Mouse (Mus musculus) T-helper 1 cell (primary cell): ENCODE data around the gene Rassf8.

ENCODE experiments used
- in situ Hi-C: fragments of 300-600 bp; cut with MboI, MseI; formaldehyde crosslinking; loops from one replicate; pipeline ENCODE4 v1.15.1; 2025; ENCODE audit warnings: high pct_unique_total_duplicates

Gene Rassf8

DNA sequence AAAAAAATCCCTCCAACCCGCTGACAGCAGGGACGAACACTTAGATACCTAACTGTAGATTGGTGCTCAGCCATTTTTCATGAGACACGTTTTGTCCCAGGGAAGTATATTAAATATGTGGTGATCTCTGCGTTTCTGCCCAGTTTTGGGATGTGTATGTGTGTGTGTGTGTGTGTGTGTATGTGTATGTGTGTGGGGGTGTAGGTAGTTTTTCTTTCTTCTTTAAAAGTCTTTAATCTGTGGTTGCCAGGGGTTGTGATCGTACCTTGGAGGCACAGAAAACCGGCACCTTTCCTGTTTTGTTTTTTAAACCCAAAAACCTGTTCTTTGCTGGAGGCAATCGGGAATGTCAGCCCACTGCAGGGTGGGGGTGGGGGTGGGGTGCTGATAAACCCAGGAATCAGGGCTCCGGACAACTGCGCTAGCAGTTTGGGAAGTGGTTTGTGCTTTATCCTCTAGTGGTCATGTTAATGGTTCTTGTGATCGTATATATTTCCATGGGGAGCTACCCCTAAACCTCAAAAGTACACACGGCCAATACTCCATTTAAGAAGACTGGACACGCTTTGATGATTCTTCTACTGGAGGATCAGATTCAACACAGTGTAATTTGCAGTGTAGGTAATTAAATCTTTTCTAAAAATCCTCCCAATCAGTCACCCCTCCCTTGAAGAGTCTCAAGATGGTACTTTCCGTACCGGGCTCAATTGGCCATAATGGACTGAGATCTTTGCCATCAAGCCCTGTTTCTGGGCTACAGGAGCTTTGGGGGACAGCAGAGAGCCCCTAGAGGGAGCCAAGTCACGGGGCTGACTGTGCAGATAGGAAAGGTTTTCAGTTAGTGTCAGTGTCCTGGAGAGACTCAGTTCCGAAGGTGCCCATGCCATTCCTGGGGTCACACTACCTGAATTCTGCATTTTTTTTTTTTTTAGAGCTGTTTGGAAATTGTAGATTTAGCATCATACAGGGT lies 1.4 kb downstream of the Rassf8 start:
- in situ Hi-C loops = no loop called here

DNA sequence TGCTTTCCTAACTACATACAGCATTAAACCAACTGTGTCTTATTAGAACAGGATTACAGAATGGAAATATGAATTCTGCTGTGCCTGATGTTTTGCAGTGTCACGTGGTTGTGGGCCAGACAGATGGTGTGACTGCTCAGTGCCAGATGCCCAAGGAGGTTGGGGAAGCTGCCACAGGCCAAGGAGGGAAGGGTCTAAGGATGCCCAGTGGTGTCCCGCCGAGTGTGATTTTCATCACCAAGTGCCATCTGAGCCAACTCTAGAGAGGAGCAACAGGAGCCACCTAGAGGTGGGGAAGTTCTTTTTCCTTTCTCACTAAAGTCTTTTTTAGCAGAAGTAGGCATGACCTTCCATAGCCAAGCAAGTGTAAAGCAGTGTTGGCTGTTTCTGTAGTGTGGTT lies 3.8 kb downstream of the Rassf8 start:
- in situ Hi-C loops = no loop called here

DNA sequence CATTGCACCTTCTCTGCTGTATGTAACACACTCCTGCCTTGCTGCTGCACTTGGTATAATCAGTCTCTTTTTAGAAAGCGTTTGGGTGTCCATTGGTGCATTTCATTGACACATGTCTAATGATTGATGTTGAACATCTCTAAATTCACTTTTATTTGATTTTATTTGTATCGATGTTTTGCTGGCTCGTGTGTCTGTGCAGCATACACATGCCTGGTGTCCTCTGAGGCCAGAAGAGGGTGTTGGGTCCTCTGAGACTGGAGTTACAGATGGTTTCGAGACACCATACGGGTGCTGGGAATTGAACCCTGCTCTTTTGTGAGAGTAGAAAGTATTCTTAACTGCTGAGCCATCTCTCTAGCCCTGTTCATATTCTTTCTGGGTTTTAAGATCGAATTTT lies 6.7 kb downstream of the Rassf8 start:
- in situ Hi-C loops = no loop called here

DNA sequence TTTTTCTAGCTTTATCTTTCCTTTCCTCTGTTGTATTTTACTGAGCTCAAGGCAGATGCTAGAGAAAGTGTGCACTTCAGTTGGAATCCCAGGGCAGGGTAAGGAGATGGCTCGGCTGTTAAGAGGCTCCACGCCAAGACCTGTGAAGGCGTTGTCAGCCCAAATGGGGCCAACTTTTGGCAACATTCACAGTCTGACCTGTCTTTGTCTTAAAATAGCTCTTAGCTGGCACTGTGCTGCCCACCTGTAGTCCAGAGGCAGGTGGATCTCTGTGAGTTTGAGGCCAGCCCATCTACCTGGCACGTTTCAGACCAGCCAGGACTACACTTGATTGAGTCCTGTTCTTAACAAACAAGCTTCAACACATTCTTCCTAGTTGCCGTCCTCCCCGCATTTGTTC lies 7.9 kb downstream of the Rassf8 start:
- in situ Hi-C loops = no loop called here

DNA sequence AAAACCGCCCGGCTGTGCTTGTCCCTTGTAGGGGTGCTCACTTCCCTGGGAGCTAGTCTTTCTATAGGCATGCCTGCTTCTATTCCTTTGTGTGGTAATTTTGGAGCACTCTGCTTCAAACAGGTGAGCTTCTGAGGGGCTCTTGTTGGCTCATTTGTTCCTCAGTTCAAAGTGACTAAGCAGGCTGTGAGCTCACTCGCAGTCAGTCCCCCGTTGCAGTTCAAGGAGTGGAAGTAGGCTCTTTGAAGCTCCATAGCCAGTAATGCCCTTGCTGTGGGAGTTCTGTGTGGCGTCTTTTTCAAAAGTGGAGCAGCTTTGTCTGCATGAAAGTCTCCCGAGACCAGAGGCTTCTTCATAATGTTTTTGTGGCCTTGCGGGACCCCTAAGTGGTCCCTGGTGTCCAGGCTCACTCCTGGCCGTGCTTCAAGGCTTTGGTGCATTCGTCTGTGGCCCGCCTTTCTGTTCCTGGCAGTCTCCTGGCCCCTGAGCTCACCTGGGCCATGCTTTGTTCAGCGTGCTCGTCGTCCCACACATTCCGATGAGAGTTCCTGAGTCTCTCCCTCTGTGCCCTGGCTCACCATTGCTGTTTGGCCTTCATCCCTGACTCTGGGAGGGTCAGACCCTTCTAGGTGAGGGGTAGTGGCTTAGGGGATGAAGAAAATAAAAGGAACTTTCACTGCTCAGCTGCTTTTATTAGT lies 9.5 kb downstream of the Rassf8 start:
- in situ Hi-C loops = no loop called here

DNA sequence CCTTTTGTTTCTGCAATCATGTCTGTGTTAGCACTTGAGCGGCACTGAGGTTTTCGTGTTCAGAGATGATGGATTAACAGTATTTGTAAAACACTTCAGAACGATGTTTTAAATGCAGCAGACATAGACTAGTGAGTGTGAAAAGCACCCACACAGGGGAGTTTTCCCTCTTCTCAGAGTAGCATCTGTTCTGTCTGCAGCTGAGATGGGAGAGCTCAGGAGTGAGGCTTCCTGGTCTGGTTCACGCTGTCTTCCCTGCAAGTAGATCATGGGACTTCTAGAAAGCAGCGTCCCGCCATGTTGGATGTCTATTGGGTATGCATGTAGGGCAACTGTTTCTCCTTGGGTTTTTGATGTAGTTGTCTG lies 10.1 kb downstream of the Rassf8 start:
- in situ Hi-C loops = no loop called here

DNA sequence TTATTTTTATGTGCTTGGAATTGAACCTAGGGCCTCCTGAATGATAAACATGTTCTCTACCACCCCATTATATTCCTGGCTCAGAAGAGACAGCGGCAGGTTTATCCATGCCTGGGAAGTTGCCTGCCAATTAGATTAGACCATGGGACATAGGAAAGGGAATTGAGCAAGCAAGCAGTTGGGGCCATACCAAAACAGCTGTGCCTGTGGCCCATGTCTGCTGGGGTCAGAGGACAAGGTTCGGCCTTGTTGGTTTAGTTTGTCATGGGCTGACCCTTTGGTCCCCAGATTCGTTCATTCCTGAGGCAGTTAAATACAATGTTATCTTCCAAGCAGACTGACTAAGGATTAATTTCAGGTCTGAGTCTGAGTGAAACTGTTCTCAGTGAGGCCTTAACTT lies 10.8 kb downstream of the Rassf8 start:
- in situ Hi-C loops = no loop called here

DNA sequence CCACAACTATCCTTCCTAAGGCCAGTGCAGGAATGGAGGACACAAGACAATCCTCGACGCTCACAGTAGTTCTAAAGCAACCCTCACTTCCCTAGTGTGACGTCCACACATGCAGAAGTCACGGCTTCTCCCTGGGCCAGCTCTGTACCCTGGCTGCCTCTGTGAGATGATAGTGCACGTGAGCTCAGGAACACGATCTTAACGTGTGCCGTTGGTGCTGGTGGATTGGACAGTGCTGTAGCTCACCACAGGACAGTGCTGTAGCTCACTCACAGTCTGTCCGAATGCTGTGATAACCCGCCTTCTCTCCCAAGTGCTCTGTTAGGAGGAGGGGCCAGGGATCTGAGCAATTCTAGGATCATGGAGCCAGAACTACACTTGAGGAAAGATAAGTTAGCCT lies 12.1 kb downstream of the Rassf8 start:
- in situ Hi-C loops = no loop called here

DNA sequence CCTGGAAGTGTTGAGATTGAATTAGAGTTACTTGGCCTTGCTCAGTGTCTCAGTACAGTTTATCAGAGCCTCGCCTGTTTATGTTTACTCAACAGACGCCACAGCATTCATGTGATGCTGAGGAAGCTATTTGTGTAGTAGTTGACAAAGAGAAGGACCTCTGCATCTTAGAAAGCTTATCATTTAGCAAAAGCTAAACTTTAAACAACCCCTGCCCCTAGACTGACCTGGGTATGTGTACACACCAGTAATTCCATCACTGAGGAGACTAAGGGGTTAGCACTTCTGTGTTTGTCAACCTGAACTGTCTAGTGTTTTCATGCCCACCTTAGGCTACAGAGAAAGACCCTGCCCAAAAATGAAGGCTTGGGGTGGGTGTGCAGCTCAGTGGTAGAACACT lies 12.9 kb downstream of the Rassf8 start:
- in situ Hi-C loops = no loop called here

DNA sequence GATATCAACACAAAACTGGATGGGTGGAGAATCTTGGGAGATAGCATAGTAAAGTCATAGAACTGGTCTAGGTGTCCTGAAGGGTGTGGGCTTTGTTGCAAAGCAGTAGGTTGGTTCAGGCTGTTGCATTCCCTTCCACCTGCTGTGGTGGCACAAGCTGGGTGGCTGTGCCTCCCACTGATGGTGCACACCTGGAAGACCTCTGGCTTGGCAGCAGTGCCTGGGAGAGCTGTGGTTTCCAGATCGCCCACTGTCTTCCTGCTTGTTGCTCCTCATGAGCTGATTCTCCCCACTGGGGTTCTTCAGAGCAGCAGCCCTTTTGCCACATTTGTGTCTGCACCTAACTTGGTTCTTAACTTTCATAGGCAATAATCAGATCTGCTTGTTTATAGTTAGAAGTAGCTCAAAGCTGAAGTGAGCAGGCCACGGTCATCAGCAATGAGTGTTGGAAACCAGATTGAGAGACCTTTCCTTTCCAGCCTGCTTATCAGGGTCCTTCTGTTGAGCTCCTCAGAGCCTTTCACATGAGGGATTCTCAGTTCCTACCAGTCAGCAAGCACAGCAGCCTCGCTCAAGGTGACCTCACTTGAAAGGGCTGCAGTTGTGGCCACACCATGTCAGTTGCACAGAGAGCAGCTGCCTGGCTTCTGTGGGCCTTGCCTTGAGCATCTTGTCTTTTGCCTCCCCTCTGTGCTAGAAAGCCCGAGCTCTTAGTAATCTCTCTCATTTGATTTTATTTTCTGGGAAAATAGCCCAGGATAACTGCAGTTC lies 13.9 kb downstream of the Rassf8 start:
- in situ Hi-C loops = no loop called here

DNA sequence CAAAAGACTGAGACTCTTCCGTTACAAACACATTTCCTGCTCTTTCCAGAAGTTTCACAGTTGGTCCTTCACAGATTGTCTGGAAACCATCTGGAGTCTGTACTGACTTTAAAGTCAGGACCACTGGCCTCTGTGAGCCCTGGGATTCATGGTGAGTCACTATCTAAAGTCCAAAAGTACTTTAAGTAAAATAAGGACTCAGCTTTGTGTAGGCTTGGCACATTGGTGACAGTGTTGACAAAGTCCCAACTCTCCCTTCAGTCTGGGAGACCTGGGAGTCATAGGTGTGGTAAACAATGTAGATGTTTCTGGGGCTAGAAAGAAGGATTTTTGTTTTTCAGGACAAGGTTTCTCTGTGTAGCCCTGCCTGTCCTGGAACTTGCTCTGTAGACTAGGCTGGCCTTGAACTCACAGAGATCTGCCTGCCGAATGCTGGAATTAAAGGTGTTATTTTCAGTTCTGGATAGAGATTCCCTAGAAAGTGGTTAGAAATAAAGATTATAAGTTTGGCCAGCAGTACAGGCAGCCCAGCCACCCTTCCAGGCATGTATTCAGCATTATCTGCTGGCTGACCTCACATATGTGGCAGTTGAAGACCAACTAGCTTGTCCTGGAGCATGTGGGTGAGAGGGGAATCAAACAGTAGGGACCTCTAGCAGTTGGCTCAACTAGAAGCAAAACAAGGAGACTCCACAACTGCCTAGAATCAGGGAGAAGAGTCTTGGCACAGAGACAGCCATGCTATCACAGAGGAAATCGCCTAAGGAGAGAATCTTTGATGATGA lies 14.8 kb downstream of the Rassf8 start:
- in situ Hi-C loops = no loop called here

DNA sequence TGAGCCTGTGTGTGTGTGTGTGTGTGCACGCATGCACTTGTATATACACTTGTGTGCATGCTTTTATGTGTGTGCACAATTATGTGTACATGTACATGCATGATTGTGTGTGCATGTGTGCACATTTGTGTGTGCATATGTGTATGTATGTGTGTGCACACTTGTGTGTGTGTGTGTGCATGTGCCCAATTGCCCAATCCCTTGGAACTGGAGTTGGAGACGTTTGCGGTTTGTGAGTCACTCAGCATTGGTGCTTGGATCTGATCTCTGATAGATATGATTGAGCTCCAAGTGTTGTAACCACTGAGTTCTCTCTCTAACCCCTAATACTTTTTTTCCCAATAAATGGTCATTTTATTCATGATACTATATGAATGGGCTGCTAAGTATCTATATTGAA lies 15.5 kb downstream of the Rassf8 start:
- in situ Hi-C loops = no loop called here

DNA sequence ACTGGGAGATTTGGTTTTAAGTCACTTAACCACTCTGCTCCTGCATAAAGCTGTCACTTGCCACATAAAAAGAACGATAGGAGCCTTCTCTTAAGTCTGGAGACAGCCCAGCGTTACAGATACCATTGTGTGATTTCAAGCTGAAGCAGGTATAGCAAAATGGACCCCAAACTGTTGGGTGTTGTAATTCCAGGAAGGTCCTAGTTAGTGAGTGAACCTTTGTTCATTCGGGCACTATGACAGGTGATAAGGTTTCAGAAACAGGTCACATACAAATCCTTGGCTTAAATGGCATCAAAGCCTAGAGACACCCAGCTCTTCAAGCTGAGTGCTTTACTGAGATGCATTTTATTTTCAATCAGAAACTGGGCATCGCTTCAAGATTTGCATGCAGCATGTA lies 16.5 kb downstream of the Rassf8 start:
- in situ Hi-C loops = no loop called here

DNA sequence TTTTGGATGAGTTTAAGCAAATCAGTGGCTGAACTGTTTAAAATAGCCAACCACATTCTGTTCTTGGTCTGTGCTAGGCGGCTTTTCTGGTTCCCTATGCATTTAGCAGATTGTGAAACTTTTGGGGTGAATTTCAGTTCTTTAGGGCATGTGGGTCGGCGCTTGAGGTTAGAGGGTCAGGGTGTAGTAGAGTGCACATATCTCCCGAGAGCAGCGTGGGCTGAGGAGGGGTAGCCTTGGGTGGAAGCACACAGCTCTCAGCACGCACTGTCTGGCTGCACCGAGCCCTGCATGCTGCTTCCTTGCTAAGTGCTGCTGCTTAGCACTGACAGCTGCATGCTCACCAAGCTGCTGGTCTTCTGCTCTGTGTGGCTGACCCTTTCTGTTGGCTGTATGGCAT lies 18.5 kb downstream of the Rassf8 start:
- in situ Hi-C loops = no loop called here

DNA sequence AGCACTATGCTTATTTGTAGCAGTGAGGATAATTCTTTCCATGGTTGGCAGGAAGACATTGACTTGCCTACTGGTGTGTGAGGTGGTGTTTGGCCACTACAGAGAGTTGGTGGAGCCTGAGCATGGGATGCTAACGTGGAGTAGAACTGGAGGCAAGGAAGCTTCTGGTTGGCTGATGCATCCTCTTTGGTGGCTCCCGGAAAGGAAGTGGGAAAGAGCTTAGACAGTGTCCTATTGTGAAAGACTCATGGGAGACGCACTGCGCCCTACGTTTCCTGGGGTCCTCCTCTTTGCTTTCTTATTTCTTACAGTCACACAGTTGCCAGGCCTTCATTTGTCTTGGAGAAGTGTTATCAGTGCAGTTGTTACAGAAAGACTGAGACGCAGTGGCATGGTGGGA lies 20.4 kb downstream of the Rassf8 start:
- in situ Hi-C loops = no loop called here

DNA sequence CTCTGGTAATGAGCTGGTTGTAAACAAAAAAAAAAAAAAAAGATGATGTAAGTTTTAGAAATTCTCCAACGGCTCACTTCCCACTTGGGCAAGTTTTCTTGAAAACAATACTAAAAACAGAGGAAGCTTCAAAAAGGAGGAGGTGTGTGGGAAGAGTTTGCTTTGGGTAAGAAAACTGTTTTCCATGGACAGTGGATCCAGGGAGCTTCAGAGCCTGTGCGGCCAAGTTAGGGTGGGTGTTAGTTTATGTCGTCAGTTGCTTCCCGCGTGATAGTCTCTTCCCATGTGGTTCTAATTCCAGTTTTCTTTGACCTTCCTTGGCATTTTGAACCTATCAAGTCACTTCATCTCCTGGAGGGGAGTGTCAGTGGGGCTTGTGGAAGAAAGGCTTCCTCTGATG lies 21.1 kb downstream of the Rassf8 start:
- in situ Hi-C loops = no loop called here

DNA sequence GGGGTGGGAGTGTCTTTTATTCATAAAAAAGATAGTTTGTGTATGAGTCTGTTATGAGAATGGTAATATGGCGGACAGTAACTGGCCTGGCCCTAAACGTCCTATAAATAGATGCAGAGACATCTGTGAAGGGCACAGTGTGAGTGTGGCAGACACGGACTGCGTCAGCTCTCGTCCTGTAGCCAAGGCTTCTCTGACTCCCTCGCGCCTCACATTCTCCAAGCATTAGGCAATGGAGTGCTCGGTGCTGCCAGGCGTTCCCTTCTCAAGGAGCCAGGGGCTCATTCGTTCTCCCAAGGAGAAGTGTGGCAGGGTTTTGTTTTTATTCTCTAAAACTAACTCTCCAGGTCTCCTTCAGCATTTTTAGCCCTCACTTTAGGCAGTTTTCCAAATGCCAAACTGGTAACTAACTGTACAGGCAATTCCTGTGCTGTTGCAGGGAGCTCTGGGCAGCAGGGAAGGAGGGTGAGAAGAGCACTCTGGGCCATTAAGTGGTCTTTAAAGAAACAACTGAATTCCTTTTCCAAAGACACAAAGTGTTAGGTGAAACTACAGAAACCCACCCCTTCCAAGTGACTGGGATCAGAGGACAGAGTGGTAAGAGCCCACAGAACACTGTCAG lies 22.2 kb downstream of the Rassf8 start:
- in situ Hi-C loops = no loop called here

DNA sequence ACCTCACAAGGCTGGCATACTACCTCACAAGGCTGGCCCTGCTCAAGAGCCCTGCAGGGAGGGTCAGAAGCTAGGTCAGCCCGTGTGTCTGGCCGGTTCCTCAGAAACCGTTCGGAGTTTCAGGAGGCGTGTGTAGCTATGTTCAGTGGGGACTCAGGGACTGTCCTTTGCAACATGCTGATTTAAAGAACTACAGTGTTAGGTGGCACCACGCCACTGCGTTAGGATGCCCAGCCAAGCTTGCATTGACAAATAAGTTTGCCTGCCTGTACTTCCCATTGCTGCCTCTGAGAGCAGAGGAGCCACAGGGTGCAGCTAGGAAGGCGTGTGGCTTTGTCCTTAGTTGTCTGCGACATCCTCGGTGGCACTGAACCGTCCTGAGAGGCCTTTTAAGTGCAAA lies 23.3 kb downstream of the Rassf8 start:
- in situ Hi-C loops = no loop called here

DNA sequence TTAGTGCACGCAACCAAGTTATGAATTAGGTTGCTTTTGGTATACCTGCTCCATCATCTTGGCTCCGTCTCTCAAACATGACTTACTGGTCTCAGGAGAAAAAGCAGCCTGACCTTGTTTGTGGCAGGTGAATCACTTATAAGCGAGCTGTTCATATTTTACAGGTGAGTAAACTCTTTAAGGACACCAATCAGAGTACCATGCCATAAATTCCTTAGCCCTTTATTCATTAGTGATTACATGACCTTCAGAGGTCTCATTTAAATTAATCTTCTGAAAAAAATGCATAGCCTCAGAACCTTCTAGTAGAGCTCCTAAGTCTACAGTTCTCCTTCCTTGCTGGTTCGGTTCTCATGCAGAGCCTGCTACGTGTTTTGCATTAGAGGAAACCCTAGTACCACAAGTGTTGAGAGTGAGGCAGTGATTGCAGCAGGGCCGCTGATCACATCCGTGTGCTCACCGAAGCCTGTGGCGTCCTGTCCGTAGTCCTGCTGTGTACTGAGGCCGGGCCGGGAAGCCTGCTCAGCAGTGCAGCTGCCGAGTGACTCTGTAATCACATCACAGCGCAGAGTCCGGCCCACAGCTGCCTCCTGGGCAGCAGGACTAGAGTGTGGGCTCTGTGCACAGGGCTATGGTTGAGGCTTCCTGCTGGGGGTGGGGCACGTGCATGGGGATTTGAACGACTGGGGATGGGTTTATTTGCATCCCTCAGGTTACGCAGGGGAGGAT lies 23.9 kb downstream of the Rassf8 start:
- in situ Hi-C loops = no loop called here

DNA sequence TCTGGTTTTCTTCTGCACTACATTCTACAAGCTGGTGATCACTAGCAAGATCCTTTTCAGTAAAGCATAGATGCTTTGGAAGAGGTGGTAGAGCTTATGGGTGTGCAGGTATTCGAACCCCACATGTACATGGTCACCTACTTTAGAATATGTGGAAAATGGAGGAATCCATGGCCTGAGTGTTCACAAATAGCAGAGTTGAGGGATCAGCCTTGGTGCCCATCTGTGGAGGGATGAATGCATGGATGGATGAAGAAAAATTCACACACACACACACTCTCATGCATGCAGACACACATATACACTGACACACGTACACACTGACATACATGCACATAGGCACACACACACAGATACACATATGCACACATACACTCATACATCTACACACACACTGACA lies 27.9 kb downstream of the Rassf8 start:
- in situ Hi-C loops = no loop called here

DNA sequence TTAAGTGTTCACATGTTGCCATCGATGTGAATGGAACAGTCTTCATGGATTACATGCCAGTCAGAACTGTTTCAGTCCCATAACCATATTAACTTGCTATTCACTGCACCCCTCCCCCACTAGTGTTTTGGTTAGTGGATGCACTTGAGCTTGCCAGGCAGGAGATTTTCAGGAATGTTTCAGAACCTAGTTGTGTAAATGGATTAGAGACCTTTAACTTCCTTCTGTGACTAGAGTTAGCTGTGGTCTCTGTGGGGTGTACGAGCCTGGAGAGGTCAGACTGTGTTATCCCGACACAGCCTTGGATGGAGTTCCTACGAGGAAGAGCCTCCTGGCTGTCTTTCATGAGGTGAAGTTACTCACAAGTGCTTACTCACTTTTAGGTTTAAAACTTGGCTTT lies 29.7 kb downstream of the Rassf8 start:
- in situ Hi-C loops = no loop called here
